Mouse (Mus musculus): Measurements from ENCODE around the gene Prkag2. TPM values are rescaled to one million over a fixed set of nuclear protein-coding genes. Genes with fewer than 3 reads are reported as not detected.
"Not testable (repeated sequence)": the region's sequence is repeated elsewhere in the genome, so short reads cannot be mapped to it uniquely, and the experiment has no call there.

The Prkag2 gene
- polyA plus RNA-seq, 1 experiment from 2014 or later = 45.0 TPM

GRCm38 (mm10) chr5:25081545-25081944 lies 18.9 kb downstream of the Prkag2 start:
- H3K36me3 ChIP-seq (replicated peaks) = no peaks in the 10 kb centered on the region
- no peak overlapping the region for H3K27ac ChIP-seq
- H3K4me1 ChIP-seq = no peaks in the 10 kb centered on the region; the same call in 1 of the 2 replicates
- no peak overlapping the region for H3K4me3 ChIP-seq
- H3K27me3 ChIP-seq (ENCODE audit: poor library complexity, severe bottlenecking) = no peaks in the 10 kb centered on the region
- DNase-seq (ENCODE audit: extremely low spot score, low spot score) = no peak
- WGBS = 82% methylated on average over 16 of the region's 16 CpGs
- H3K9me3 ChIP-seq = no peaks in the 10 kb centered on the region

- 80% methylated on average over 3 of the region's 3 CpGs for WGBS
- no peak for DNase-seq (ENCODE audit: extremely low spot score, low spot score)
- Histone ChIP-seq H3K4me3 (no peak overlapping the region), H3K36me3 (replicated peaks) (no peaks in the 10 kb centered on the region), H3K27ac (no peak overlapping the region), H3K9me3 (no peaks in the 10 kb centered on the region), H3K27me3 (ENCODE audit: poor library complexity, severe bottlenecking) (no peaks in the 10 kb centered on the region), H3K4me1 (no peaks in the 10 kb centered on the region; the same call in 1 of the 2 replicates)
Observed at GRCm38 (mm10) chr5:25080994-25081393, 19.4 kb downstream of the Prkag2 start.

- Histone ChIP-seq H3K27ac (no peak overlapping the region), H3K4me3 (no peak overlapping the region), H3K9me3 (no peaks in the 10 kb centered on the region), H3K36me3 (replicated peaks) (no peaks in the 10 kb centered on the region), H3K27me3 (ENCODE audit: poor library complexity, severe bottlenecking) (no peaks in the 10 kb centered on the region), H3K4me1 (no peaks in the 10 kb centered on the region; the same call in 1 of the 2 replicates)
- WGBS = 91% methylated on average over 9 of the region's 9 CpGs
- no peak for DNase-seq (ENCODE audit: extremely low spot score, low spot score)
Observed at GRCm38 (mm10) chr5:25080438-25080945, 19.9 kb downstream of the Prkag2 start.

- H3K4me1 ChIP-seq = no peaks in the 10 kb centered on the region; the same call in 1 of the 2 replicates
- 94% methylated on average over 9 of the region's 9 CpGs for WGBS
- no peak for DNase-seq (ENCODE audit: extremely low spot score, low spot score)
- no peak overlapping the region for H3K4me3 ChIP-seq
- H3K27ac ChIP-seq = no peak overlapping the region
- no peaks in the 10 kb centered on the region for H3K9me3 ChIP-seq
- no peaks in the 10 kb centered on the region for H3K27me3 ChIP-seq (ENCODE audit: poor library complexity, severe bottlenecking)
- H3K36me3 ChIP-seq (replicated peaks) = no peaks in the 10 kb centered on the region
Observed at GRCm38 (mm10) chr5:25079766-25080265, 20.6 kb downstream of the Prkag2 start.

GRCm38 (mm10) chr5:25077873-25078651 lies 22.4 kb downstream of the Prkag2 start:
- DNase-seq (ENCODE audit: extremely low spot score, low spot score) = no peak
- Histone ChIP-seq H3K27ac (no peak overlapping the region), H3K4me3 (no peak overlapping the region), H3K27me3 (ENCODE audit: poor library complexity, severe bottlenecking) (no peaks in the 10 kb centered on the region), H3K36me3 (replicated peaks) (no peaks in the 10 kb centered on the region), H3K4me1 (no peaks in the 10 kb centered on the region; the same call in 1 of the 2 replicates), H3K9me3 (no peaks in the 10 kb centered on the region)
- 81% methylated on average over 8 of the region's 8 CpGs for WGBS

GRCm38 (mm10) chr5:25077258-25077657 lies 23.2 kb downstream of the Prkag2 start:
- WGBS = 97% methylated on average over 13 of the region's 13 CpGs
- not testable (repeated sequence) for H3K9me3 ChIP-seq; H3K27ac ChIP-seq; H3K27me3 ChIP-seq (ENCODE audit: poor library complexity, severe bottlenecking); H3K4me1 ChIP-seq; H3K4me3 ChIP-seq; DNase-seq (ENCODE audit: extremely low spot score, low spot score); H3K36me3 ChIP-seq (replicated peaks)

- H3K27me3 ChIP-seq (ENCODE audit: poor library complexity, severe bottlenecking) = no peaks in the 10 kb centered on the region
- 84% methylated on average over 4 of the region's 4 CpGs for WGBS
- no peak for DNase-seq (ENCODE audit: extremely low spot score, low spot score)
- no peak overlapping the region for H3K27ac ChIP-seq
- no peaks in the 10 kb centered on the region for H3K36me3 ChIP-seq (replicated peaks)
- no peaks in the 10 kb centered on the region for H3K9me3 ChIP-seq
- H3K4me3 ChIP-seq = no peak overlapping the region
- H3K4me1 ChIP-seq = no peaks in the 10 kb centered on the region; the same call in 1 of the 2 replicates
Observed at GRCm38 (mm10) chr5:25075623-25076022, 24.8 kb downstream of the Prkag2 start.

GRCm38 (mm10) chr5:25069815-25070214 lies 30.6 kb downstream of the Prkag2 start:
- Histone ChIP-seq H3K36me3 (replicated peaks) (no peaks in the 10 kb centered on the region), H3K4me1 (peaks cover 8% of the 10 kb centered on the region), H3K4me3 (no peak overlapping the region), H3K9me3 (no peaks in the 10 kb centered on the region), H3K27me3 (ENCODE audit: poor library complexity, severe bottlenecking) (no peaks in the 10 kb centered on the region), H3K27ac (no peak overlapping the region)
- 76% methylated on average over 5 of the region's 5 CpGs for WGBS
- DNase-seq (ENCODE audit: extremely low spot score, low spot score) = no peak

- no peak overlapping the region for H3K4me3 ChIP-seq
- DNase-seq (ENCODE audit: extremely low spot score, low spot score) = no peak
- H3K27ac ChIP-seq = no peak overlapping the region
- WGBS = 67% methylated on average over 6 of the region's 6 CpGs
- no peaks in the 10 kb centered on the region for H3K9me3 ChIP-seq
- H3K36me3 ChIP-seq (replicated peaks) = no peaks in the 10 kb centered on the region
- peaks cover 21% of the 10 kb centered on the region for H3K4me1 ChIP-seq
- H3K27me3 ChIP-seq (ENCODE audit: poor library complexity, severe bottlenecking) = no peaks in the 10 kb centered on the region
Observed at GRCm38 (mm10) chr5:25067122-25067521, 33.3 kb downstream of the Prkag2 start.

GRCm38 (mm10) chr5:25064270-25065232 lies 35.9 kb downstream of the Prkag2 start:
- peaks cover 36% of the 10 kb centered on the region for H3K4me1 ChIP-seq
- no peak overlapping the region for H3K27ac ChIP-seq
- no peaks in the 10 kb centered on the region for H3K9me3 ChIP-seq
- H3K27me3 ChIP-seq (ENCODE audit: poor library complexity, severe bottlenecking) = peaks cover 18% of the 10 kb centered on the region
- H3K4me3 ChIP-seq = no peak overlapping the region
- DNase-seq (ENCODE audit: extremely low spot score, low spot score) = no peak
- WGBS = 73% methylated on average over 8 of the region's 8 CpGs
- H3K36me3 ChIP-seq (replicated peaks) = no peaks in the 10 kb centered on the region

- peaks cover 55% of the 10 kb centered on the region for H3K4me1 ChIP-seq
- H3K27ac ChIP-seq = no peak overlapping the region; the same call in 1 of the 2 replicates
- no peaks in the 10 kb centered on the region for H3K9me3 ChIP-seq
- H3K36me3 ChIP-seq (replicated peaks) = no peaks in the 10 kb centered on the region
- DNase-seq (ENCODE audit: extremely low spot score, low spot score) = no peak
- no peak overlapping the region for H3K4me3 ChIP-seq
- peaks cover 32% of the 10 kb centered on the region for H3K27me3 ChIP-seq (ENCODE audit: poor library complexity, severe bottlenecking)
- 47% methylated on average over 17 of the region's 17 CpGs for WGBS
Observed at GRCm38 (mm10) chr5:25062506-25063132, 37.8 kb downstream of the Prkag2 start.
